In genomic region chr6:124808358-124809012, GRCm38 (mm10) we compare ENCODE assay signal across 8 mouse cellular contexts. TPM values are rescaled to one million over a fixed set of nuclear protein-coding genes. Genes with fewer than 3 reads are reported as not detected.
DNase-seq lines count a peak whose midpoint lies in the region; ATAC-seq and TF ChIP-seq lines count a peak whose summit lies in the region.

Gene Spsb2, plus strand, starts transcription at chr6:124808661.

- TF ChIP-seq CTCF in small intestine, adult 2 months (IDR thresholded peaks at IDR 0.05; ENCODE audit: extremely low read depth, insufficient read length, insufficient replicate concordance, low read depth, low read length), result no peak

- no peaks in the 10 kb centered on the region for H3K27me3 ChIP-seq in forebrain, embryonic 14.5 days (replicated peaks; ENCODE audit: control insufficient read depth, insufficient read depth, low read length)
- no peaks in the 10 kb centered on the region for H3K27me3 ChIP-seq in small intestine, adult 2 months (ENCODE audit: control insufficient read depth, insufficient read depth, low read length)

- WGBS in forebrain, embryonic 14.5 days, result 5% methylated on average over 29 of the region's 29 CpGs
- WGBS in small intestine, adult 2 months, result 2% methylated on average over 29 of the region's 29 CpGs

- H3K4me2 ChIP-seq in forebrain, embryonic 14.5 days (ENCODE audit: low read length), result peak within 1 kb of the TSS; percentile 95

- H3K27ac ChIP-seq in brown adipose tissue, adult 24 weeks (replicated peaks; ENCODE audit: low read depth, low read length), result peak within 1 kb of the TSS; percentile 74
- H3K27ac ChIP-seq in forebrain, embryonic 14.5 days (ENCODE audit: low read depth, low read length), result peak within 1 kb of the TSS; percentile 72
- H3K27ac ChIP-seq in small intestine, adult 2 months (ENCODE audit: insufficient read depth, low read depth, low read length), result peak within 1 kb of the TSS; percentile 94

- H3K4me3 ChIP-seq in brown adipose tissue, adult 24 weeks (ENCODE audit: insufficient read depth, low read depth, low read length), result peak within 1 kb of the TSS; percentile 91
- H3K4me3 ChIP-seq in forebrain, embryonic 14.5 days (ENCODE audit: low read depth, low read length), result peak within 1 kb of the TSS; percentile 42
- H3K4me3 ChIP-seq in small intestine, adult 2 months (ENCODE audit: low read depth, low read length), result peak within 1 kb of the TSS; percentile 68

- DNase-seq in Muller cell, postnatal 12 days (ENCODE audit: inconsistent ontology term), result peak; percentile 87
- DNase-seq in forebrain, embryonic 14.5 days (ENCODE audit: low spot score), result peak; percentile 60
- DNase-seq in heart, postnatal 4 days, result peak; percentile 82
- DNase-seq in layer of hippocampus, postnatal 14 days (ENCODE audit: low spot score in 2 of 2), result peak; percentile 53 to 65
- DNase-seq in frontal cortex, adult 2 months (ENCODE audit: extremely low spot score in 1 of 2, low spot score in 1 of 2), result no peak

- TF ChIP-seq POLR2A in small intestine, adult 2 months (IDR thresholded peaks at IDR 0.05; ENCODE audit: low read depth, low read length), result peak; percentile 22; the same call in 1 of the 2 replicates

- H3K4me1 ChIP-seq in brown adipose tissue, adult 24 weeks (ENCODE audit: control insufficient read depth, insufficient read depth, insufficient read length, low read length), result peaks cover 12% of the 10 kb centered on the region; the same call in 1 of the 2 replicates
- H3K4me1 ChIP-seq in forebrain, embryonic 14.5 days (ENCODE audit: control insufficient read depth, insufficient read depth, low read length), result peaks cover 18% of the 10 kb centered on the region
- peaks cover 22% of the 10 kb centered on the region for H3K4me1 ChIP-seq in small intestine, adult 2 months (ENCODE audit: control insufficient read depth, insufficient read depth, insufficient read length, low read length)

- H3K9ac ChIP-seq in forebrain, embryonic 14.5 days (ENCODE audit: low read length), result peak within 1 kb of the TSS; percentile 72

- H3K36me3 ChIP-seq in forebrain, embryonic 14.5 days (ENCODE audit: control insufficient read depth, insufficient read depth, low read length), result peaks cover 21% of the 10 kb centered on the region
- peaks cover 16% of the 10 kb centered on the region for H3K36me3 ChIP-seq in small intestine, adult 2 months (ENCODE audit: control insufficient read depth, insufficient read depth, low read length)

- peak; percentile 25 for ATAC-seq in forebrain, embryonic 14.5 days
- peak; percentile 30 for ATAC-seq in megakaryocyte progenitor cell, adult 5-6 weeks (replicated peaks; ENCODE audit: poor library complexity)

- no peaks in the 10 kb centered on the region for H3K9me3 ChIP-seq in forebrain, embryonic 14.5 days (replicated peaks; ENCODE audit: control insufficient read depth, low read length)

RNA-seq across cellular contexts. Expression of gene Spsb2, which starts in this region (rescaled TPM):
- 5.1 and 7.3 TPM in 2 replicates for polyA plus RNA-seq in brown adipose tissue, adult 24 weeks (2012; ENCODE audit: insufficient read depth, insufficient read length, missing spikeins)
- polyA plus RNA-seq in forebrain, embryonic 14.5 days (2014; fragmentation: Nextera tagmentation; extraction: Ambion mirVana), result 4.7 and 5.3 TPM in 2 replicates
- 1 to 10 TPM; 3.5 to 4.4 TPM for total RNA-seq in heart, postnatal 4 days (2021)
- total RNA-seq in layer of hippocampus, postnatal 14 days (2021), result 1 to 10 TPM; 5.7 to 6.7 TPM
- total RNA-seq in megakaryocyte progenitor cell, adult 5-6 weeks (2015), result 1.6 and 2.2 TPM in 2 replicates
- 6.0 and 9.0 TPM in 2 replicates for total RNA-seq in megakaryocyte progenitor cell, adult 5-6 weeks (2017)
- 16.6 and 38.8 TPM in 2 replicates for polyA plus RNA-seq in small intestine, adult 2 months (2012; rRNA removed)
- polyA plus RNA-seq in frontal cortex, adult 2 months (2012; rRNA removed), result 7.0 and 7.3 TPM in 2 replicates

Comparison
In these comparisons a context has a peak if more than half of its experiments do, and no peak if none do; other contexts are left out.
1. DNase-seq: peak in Muller cell, postnatal 12 days (single experiment), forebrain, embryonic 14.5 days (single experiment), heart, postnatal 4 days (single experiment) and layer of hippocampus, postnatal 14 days (2 of 2); none in frontal cortex, adult 2 months (0 of 2).
2. Peak in every context shown above with its lines, with median percentiles within 50 percentile points of each other: H3K27ac ChIP-seq and H3K4me3 ChIP-seq.